Mouse (Mus musculus) heart, embryonic 16.5 days (tissue): ENCODE measurements at regions not wholly inside any gene's neighbourhood (a gene's known extent, or its start where the extent isn't known, plus 50 kb on each side); places are given as distances from the start of the nearest gene placed in this dataset.

Experiments
- ATAC-seq: fragments of 200-750 bp; cut with Nextera tagmentation; replicated peaks from 2 replicates; pipeline ENCODE4 v1.8.0; 2017; ENCODE audit warnings: moderate number of reproducible peaks; ENCODE audit not compliant: insufficient read depth, low FRiP score; ENCODE audit errors: extremely low read depth
- H3K27ac ChIP-seq: fragments of 300-500 bp; sonication (generic); 2 replicates; pipeline ENCODE4 v1.5.1; 2014; ENCODE audit warnings: mild to moderate bottlenecking, low read length, control low read depth, moderate library complexity
- H3K27me3 ChIP-seq: fragments of 300-500 bp; sonication (generic); 2 replicates; pipeline ENCODE4 v1.6.1; 2014; ENCODE audit warnings: low read length, mixed read lengths; ENCODE audit not compliant: control insufficient read depth, insufficient read depth
- H3K36me3 ChIP-seq: fragments of 300-500 bp; sonication (generic); 2 replicates; pipeline ENCODE4 v1.6.1; 2014; ENCODE audit not compliant: control insufficient read depth, insufficient read depth
- H3K4me1 ChIP-seq: fragments of 300-500 bp; sonication (generic); 2 replicates; pipeline ENCODE4 v1.6.1; 2014; ENCODE audit warnings: low read length, mixed read lengths; ENCODE audit not compliant: control insufficient read depth, insufficient read depth
- H3K4me2 ChIP-seq: fragments of 300-500 bp; sonication (generic); 2 replicates; pipeline ENCODE4 v1.6.1; 2014; ENCODE audit warnings: low read depth, mild to moderate bottlenecking, control low read depth, low read length
- H3K4me3 ChIP-seq: fragments of 300-500 bp; sonication (generic); 2 replicates; pipeline ENCODE4 v1.5.1; 2014; ENCODE audit warnings: mild to moderate bottlenecking, control low read depth, low read length
- H3K9ac ChIP-seq: fragments of 300-500 bp; sonication (generic); 2 replicates; pipeline ENCODE4 v1.6.1; 2014; ENCODE audit warnings: low read length, control low read depth
- H3K9me3 ChIP-seq: fragments of 300-500 bp; sonication (generic); replicated peaks from 2 replicates; pipeline ENCODE4 v1.6.1; 2016; ENCODE audit warnings: low read length; ENCODE audit not compliant: control insufficient read depth
- WGBS: fragments of 180-500 bp; shearing (Covaris S2); extraction: QIAGEN DNeasy Blood & Tissue Kit; methylation state at CpG from one replicate; pipeline ENCODE4 v1.1.7; 2014; 5-methylcytosine and 5-hydroxymethylcytosine counted together

- Histone ChIP-seq H3K27ac (no peak overlapping the region), H3K9ac (no peak overlapping the region), H3K36me3 (no peaks in the 10 kb centered on the region), H3K4me1 (no peaks in the 10 kb centered on the region), H3K4me3 (no peak overlapping the region), H3K4me2 (no peak overlapping the region), H3K27me3 (no peaks in the 10 kb centered on the region), H3K9me3 (no peaks in the 10 kb centered on the region)
- WGBS, result 74% methylated on average over 2 of the region's 2 CpGs
- no peak for ATAC-seq
Observed at GRCm38 (mm10) chr5:51653507-51653906, 86.0 kb upstream of the Ppargc1a start.

GRCm38 (mm10) chr5:51624400-51624799 lies 56.9 kb upstream of the Ppargc1a start:
- Histone ChIP-seq H3K27ac (no peak overlapping the region), H3K4me3 (no peak overlapping the region), H3K4me1 (no peaks in the 10 kb centered on the region), H3K4me2 (no peak overlapping the region), H3K27me3 (no peaks in the 10 kb centered on the region), H3K9ac (no peak overlapping the region), H3K9me3 (no peaks in the 10 kb centered on the region), H3K36me3 (no peaks in the 10 kb centered on the region)
- WGBS, result 82% methylated on average over 5 of the region's 5 CpGs
- no peak for ATAC-seq
